Mouse (Mus musculus): ENCODE results near the gene Bcl9.
A peak's percentile ranks its signal among the peaks of the same experiment; 100 is the strongest.

The Bcl9 gene

GRCm38 (mm10) chr3:97178885-97179284, 118.8 kb downstream of the Bcl9 start:
- no peak for DNase-seq (ENCODE audit: low read depth, low spot score)

- DNase-seq (ENCODE audit: low read depth, low spot score), result no peak
These were observed 125.1 kb downstream of the Bcl9 start for GRCm38 (mm10) chr3:97172632-97173031.

- no peak for DNase-seq (ENCODE audit: low read depth, low spot score)
These were observed 125.5 kb downstream of the Bcl9 start for GRCm38 (mm10) chr3:97172231-97172630.

- no peak for DNase-seq (ENCODE audit: low read depth, low spot score)
These were observed 126.2 kb downstream of the Bcl9 start for GRCm38 (mm10) chr3:97171531-97171930.

GRCm38 (mm10) chr3:97167126-97167525, 130.6 kb downstream of the Bcl9 start:
- no peak for DNase-seq (ENCODE audit: low read depth, low spot score)

GRCm38 (mm10) chr3:97164477-97164876, 133.2 kb downstream of the Bcl9 start:
- no peak for DNase-seq (ENCODE audit: low read depth, low spot score)

GRCm38 (mm10) chr3:97161773-97162172, 135.9 kb downstream of the Bcl9 start:
- no peak for DNase-seq (ENCODE audit: low read depth, low spot score)

- DNase-seq (ENCODE audit: low read depth, low spot score), result peak; percentile 57
These were observed 136.8 kb downstream of the Bcl9 start for GRCm38 (mm10) chr3:97160908-97161307.

GRCm38 (mm10) chr3:97159986-97160385, 137.7 kb downstream of the Bcl9 start:
- no peak for DNase-seq (ENCODE audit: low read depth, low spot score)

- no peak for DNase-seq (ENCODE audit: low read depth, low spot score)
These were observed 138.2 kb downstream of the Bcl9 start for GRCm38 (mm10) chr3:97159509-97159850.

GRCm38 (mm10) chr3:97158611-97159508, 138.9 kb downstream of the Bcl9 start, which contains the start of gene Acp6:
TSS of gene Acp6 (plus strand) at chr3:97158777.
- peak; percentile 95 for DNase-seq (ENCODE audit: low read depth, low spot score)

GRCm38 (mm10) chr3:97157958-97158599, 139.6 kb downstream of the Bcl9 start:
- DNase-seq (ENCODE audit: low read depth, low spot score), result peak; percentile 59

GRCm38 (mm10) chr3:97157308-97157707, 140.4 kb downstream of the Bcl9 start:
- no peak for DNase-seq (ENCODE audit: low read depth, low spot score)

GRCm38 (mm10) chr3:97156431-97156830, 141.3 kb downstream of the Bcl9 start:
- DNase-seq (ENCODE audit: low read depth, low spot score), result no peak
